Mouse (Mus musculus) induced T-regulatory cell, adult 2 months (primary cell): Measurements from ENCODE around the gene Il10rb.

Experiments used
- DNase-seq: peaks from one replicate; pipeline ENCODE4 v3.0.0-alpha.2; 2012; ENCODE audit warnings: low read depth

Il10rb gene

DNA sequence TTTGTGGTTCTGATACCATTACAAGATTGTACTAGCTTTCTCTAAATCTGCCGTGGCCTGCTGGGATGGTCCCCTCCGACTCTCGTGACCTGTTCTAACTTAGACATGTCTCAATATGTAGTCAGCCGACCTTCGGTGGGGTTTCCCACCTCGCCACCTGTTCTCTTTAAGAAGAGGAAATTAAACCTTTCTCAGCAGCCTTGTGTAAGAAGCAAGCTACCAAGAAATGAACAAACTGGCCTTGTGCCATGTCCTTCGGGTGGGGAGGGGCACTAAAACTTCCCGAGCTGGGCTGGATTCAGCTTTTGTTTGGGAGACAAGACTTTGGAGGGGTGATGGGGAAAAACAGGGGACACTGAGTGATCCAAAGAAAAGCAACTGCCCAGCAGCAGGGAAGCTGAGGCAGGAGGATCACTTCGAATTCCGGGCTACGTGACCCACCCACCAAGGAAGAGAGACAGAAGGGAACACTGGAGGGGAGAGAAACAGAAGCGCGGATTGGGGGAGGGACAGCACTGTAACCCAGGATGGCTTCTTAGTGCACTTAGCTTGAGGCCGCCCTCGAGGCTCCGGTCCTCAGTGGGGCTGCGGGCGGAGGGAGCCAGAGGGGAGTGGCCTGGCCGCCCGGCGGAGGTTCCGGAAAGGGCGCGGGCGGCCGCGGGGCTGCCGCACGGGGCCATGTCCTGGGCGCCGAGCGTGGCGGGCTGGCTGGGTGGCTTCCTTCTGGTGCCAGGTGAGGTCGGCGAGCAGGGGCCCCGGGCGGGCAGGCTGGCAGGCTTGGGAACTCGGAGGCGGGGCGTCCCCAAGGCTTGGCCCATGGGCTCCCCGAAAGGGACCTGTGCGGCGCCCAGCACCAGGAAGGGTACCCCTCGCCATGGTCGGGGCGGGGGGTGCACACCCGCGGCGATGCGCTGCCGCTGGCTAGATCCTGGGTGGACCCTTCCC, at the start of gene Il10rb:
Il10rb (plus strand) TSS at position 525 of the 945 bp plus-strand sequence.
- peak; percentile 86 for DNase-seq

DNA sequence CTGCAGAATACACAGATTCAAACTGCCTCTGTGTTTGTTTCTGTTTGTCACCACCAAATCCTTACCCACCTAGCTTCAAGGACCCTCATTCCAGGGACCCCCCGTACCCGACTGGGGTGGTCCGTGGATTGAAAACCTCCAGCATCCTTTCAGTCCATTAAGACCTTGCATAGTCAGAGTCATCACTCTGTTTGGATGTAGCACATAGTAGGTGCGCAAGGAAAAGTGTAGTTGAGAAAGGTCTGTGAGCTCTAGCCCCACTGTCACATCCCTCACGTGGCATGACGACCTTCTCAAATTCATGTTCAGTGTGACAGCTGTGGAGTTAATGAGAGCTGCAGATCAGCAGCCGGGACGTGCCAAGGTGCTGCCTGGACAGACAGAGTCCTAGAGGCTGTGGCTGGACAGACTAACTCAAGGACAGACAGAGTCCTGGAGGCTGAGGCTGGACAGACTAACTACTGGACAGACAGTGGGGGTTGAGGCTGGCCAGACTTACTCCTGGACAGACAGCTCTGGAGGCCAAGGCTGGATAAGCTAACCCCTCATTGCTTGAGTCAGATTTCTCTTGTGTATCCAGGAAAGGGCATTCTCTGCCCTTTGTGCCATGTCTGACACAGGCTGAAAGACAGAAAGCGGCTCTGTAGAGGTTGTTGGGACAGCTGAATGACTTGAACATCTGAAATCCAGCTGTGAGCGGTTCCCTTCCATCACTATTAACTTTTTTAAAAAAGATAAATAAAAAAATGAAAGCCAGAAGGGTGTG, 49.0 kb upstream of the Il10rb start:
- no peak for DNase-seq

DNA sequence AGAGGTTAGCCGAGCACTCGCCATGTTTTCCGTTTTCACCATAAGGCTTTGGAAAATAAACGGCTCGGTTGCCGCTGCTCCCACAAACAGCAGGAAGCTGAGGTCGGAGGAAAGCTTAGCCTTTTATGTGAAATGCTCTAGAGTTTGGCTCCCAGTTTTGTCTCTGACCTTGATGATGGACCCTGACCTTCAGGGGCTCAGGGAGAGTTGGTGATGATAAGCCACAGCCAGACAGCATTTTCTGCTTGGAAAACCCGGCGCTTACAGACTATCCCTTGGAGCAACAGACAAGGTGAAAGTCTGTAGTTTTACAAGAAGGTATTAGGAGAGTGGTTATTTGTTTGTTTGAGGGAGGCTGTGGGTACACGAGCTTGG, 48.5 kb upstream of the Il10rb start:
- DNase-seq = no peak

DNA sequence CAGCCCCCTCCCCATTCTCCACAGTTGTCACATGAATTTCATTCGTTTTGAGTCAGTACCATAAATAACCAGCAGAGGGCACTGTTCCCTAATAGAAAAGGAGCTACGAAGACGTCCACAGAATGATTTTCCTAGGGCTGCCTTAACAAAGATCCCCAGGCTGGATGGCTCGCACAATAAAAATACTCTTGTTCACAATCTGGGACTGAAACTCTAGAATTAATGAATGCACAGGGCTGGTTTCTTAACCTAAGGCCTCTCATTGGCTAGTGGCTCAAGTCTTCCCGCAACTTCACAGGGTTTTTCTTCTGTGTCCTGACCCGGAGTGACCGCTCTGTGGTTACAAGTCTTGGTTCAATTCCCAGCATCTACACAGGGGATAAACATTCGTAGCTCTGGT, 47.4 kb upstream of the Il10rb start:
- DNase-seq = peak; percentile 93

DNA sequence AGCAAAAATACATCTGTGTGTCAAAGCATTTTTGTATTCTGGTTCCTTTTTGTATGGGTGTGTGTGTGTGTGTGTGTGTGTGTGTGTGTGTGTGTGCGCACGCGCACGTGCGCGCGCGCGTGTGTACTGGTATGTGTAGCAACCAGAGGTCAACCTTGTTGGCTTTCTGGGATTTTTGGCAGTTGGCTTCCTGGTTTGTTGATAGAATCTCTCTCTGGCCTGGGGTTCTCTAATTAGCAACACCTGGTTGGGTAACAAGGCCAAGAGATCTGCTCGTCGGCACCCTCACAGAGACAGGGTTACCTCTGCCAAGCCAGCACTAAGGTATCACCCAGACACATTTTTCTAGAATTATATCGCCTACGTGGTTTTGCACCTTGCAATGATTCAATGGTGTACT, 46.4 kb upstream of the Il10rb start:
- DNase-seq = no peak

DNA sequence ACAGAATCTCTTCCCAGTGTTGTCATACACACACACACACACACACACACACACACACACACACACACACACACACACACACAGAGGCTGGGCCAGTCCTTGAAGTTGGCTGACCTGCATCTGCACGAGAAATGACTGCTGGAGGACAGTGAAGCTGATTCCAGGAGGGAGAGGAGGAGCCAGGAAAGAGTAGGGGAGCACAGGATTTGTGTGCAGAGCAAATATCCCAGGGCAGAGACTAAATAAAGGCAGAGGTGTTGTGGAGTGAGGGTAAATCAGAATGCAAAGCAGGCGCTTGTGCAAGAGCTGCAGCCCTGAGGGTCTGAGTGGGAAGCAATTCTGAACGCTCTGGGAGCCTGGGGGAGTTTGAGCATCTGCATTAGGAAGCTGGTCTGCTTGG, 45.8 kb upstream of the Il10rb start:
- no peak for DNase-seq

DNA sequence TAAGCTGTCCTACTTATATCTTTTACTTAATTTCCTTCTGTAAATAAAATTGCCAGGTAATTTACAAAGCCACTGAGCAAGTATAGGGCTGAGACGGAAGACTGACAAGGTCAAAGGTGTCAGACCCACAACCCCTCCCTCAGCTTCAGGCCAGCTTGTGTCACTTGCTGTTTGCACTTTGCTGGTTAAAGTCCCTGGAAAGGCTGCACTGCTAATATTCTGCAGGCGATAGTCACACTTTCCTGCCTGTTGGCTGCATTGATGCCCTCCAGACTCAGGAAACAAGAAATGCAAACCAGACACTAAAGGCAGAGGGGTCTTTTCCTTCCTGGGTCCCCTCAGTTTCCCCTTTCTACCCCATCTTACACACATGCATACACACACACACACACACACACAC, 44.0 kb upstream of the Il10rb start:
- no peak for DNase-seq

DNA sequence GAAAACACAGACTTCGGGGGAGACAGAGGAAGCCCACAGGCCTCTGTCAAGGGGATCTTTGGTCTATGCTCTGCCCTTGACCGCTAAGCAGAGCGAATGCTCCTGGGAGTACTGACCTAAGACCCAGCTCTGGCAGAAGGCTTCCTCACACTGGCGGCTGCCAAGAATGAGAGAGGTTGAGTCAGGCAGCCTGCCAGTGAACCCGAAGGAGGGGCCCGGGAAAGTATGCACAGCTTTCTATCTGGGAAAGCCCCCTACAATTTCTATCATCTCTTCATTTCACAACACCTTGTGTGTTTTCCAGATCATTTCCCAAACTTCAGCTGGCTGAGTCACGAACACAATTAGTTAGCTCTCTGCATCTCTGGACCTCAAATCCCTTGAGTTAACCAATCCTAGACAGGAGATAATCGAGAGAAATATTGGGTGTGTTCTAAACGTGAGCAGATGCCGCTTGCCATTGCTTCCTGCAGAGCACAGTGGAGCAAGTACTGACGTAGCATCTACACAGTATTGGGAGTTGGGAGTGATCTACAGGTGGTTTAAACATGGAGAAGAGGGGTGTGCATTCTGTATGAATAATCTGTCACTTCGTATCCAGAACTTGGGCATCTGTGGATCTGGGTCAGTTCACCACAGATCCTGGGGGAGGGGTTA, 43.2 kb upstream of the Il10rb start:
- DNase-seq = no peak

DNA sequence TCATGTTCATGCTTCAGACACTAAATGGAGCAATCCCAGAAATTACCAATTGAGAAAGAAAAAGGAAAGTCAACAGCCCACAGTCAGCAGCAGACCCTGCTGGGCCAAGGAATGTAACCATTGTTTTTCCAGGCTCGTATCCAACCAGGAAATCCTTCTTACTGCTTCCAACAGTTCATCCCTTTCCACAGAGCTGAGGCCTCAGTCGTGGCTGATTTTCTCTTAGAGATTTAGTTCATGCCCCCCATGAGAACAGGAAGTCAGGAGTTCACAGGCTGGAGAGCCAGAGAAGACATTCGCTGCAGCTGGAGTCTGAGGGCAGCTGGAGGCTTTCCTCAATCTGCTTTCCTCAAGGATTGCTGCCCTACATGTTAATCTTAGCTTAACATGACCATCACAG, 42.5 kb upstream of the Il10rb start:
- no peak for DNase-seq

DNA sequence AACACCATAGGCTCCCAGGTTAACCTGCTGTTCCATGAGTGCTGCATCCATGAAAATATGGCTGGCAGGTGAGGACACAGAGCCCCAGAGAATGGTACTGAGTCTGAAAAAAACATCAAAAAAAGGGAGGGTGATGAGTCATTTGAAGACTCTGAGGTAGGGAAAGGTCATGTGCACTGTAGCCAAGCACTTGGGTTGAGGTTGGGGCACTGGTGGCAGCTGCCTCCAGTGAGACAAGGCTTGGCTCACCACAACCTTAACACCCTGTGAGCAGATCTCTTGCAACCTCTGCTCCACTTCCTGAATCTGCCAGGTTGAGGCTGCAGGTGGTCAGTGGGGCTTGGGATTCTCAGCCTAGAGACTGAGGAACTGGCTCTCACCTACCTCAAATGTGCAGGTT, 39.4 kb upstream of the Il10rb start:
- peak; percentile 87 for DNase-seq

DNA sequence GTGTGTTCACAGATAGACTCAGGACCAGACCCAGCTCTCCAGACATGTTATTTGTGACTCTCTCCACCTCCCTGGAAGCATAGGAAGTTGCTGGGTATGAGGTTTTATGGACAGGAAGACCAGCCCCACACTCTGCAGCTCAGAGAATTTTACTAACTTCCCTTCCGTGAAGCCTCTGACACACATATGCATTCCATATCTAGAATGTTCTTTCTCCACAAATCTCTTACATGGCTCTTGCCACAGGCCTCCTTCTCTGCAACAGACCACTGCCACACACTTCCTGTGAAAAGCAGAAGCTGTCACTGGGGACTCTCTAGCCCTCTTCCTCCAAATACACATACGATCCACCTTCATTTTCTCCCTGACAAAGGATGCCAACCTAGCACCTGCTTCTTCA, 38.9 kb upstream of the Il10rb start:
- no peak for DNase-seq

DNA sequence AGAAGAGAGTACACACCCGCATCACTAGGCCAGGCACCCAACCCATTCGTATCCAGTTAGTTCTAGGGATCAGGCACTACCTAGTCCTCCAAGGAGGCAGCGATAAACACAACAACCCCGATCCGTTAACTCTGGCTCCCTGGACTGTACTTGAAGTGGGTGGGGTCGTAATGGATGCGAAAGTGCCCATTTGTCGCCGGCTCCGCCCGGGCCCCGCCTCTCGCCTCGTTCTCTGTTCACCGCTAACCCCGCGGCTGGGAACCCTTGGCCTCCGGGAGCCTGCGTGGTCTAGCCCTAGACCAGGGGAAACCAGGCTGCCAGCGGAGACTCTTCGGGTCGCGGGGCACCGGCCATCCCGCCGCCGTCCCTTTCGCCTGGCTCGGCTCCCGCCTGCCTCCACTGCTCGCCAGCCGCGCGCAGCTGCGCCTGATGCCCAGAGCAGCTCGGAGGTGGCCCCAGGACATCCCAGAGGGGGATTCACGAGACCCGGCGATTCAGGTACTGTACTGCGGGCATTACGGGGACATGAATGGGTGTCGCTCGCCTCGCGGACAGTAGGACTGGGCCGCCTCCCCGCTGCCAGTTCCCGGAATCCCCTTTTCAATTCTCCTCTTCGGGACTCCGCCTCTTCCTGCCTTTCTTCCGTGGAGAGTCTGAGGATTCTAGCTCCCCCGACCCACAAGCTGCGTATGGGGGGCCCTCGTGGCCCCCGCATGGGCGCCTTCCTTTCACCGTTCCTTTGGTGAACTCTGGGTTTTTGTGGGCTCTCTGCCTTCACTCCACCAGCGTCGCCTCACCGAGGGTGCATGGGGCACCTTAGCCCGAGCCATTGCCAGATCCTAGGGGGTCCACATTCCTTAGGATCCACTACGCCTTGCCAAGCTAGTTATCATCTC, 33.1 kb upstream of the Il10rb start, which contains the start of gene Ifnar2:
Ifnar2 (plus strand) TSS at position 207 of the 896 bp plus-strand sequence.
- DNase-seq = peak; percentile 79

DNA sequence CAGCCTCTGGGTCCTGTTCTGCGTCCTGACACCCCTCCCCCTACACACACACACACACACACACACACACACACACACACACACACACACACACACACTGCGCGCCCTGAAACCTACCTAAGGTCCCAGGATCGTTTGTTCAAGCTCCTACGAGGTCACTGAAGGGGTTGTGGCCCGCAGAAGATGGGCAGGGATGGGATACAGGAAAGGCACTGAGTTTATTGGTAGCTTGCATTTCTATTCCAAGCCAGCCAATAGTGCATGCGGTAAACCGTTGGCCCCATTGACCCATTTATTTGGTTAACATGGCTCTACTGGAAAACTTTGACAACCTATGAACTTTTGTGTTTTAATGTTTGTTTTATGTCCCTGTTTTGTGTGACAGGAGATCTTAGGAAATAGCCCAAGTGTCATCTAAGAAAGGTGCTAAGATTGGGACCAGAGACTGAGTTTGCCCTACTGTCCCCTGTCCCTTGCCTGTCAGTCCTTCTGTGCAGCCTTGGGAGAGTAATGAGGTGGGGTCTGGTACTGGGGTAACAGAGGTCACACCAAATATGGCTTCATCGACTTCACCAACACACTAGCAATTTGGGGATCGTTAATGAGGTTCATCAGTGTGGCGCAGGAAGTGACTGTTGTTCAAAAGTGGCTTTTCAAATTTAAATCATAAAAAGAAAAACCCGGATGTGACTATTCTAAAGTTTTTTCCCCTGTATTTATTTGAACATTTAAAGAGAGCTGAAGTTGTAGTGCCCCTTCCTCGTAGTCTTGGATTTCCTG, 32.3 kb upstream of the Il10rb start:
- peak; percentile 70 for DNase-seq

DNA sequence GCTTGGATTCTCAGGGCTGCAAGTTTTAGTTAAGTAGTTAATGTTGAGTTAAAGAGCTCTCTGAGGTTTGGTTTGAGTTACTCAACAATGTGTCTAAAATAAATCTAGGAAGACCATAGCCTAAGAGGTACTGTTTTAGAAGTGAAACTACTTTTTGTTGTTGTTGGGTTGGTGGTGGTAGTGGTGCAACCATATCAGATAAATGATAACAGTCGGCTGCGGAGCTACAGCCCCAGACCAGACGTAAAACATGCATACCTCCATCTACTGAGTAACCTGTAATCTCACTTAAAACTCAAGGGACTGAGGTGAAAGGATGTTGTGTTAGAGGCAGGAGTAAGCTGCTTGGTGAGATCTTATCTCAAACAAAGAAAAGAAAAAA, 31.7 kb upstream of the Il10rb start:
- DNase-seq = no peak

DNA sequence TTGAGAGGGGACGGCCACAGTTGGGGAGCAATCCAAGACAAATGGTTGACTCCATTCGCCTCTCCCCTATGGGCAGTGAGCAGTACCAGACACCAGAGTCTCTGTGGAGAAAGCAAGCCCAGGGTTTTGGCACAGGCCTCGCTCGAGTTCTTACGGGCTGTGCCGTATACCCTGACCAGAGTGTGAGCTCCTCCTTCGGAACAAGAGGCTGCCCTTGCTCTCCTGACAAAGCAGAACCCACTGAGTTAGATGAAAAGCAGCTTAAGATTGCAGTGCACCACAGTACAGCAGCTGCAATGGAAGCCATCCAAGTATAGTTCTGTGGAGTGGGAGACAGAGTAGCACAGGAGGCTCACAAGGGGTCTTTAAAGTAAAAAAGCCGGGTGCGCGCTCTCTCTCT, 29.3 kb upstream of the Il10rb start:
- no peak for DNase-seq

DNA sequence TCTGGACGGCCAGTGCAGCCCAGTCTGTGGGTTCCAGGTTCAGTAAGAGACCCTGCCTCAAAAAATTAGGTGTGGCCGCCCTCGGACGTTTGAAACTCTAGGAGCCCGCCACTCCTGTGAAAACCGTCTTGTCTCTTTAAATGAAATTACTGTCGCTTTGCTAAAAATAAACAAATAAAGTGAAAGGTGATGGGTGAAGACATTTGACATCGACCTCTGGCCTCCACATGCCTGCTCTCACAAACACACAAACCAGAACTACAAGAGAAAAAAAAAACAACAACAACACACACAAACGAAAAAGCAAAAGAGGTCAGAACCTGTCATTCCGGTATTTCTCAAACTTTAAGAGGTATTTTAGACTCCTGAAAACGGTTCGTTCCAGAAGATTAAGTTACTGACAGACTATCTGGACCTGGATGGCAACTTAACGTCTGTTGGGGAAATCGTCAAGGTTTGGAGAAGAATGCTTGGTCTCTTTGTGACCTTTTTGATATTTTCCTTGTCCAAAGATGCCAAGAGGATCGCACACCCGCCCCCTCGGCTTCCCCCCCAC, 27.5 kb upstream of the Il10rb start:
- no peak for DNase-seq

DNA sequence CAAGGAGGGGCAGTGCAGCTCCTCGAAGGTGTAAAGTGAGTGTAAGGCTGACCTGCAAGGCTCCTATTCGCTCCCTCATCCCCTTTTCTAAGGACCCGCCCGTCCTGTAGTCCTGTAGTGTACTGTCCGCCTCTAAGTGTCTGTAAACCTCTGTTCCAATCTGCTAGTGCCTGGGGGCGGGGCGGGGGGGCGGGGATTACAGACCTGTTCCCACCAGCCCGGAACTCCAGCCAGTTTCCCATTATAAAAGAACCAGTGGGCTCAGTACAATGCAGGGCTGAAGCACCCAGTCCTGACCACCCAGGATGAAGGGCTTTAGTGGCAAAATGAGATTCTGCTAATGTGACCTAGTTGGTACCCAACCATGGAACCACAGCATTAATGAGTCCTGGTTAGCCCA, 27.0 kb upstream of the Il10rb start:
- no peak for DNase-seq

DNA sequence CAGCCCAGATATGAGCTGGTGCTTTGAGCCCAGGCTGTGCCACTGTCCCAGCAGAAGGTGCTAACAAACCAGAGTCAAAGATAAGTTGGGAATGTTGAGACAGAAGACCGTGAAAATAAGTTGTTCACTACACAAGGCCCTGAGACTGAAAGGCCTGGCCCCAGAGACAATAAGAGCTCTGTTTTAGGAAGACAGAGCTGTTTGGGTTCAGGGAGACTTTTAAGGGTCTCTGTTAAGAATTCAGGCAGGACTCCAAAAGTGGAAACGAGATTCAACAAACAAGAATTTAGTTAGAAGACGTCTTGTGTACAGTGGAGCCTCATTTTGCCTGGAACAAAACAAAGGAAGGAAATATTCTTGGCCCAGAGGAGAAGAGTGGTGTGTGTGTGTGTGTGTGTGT, 26.6 kb upstream of the Il10rb start:
- no peak for DNase-seq

DNA sequence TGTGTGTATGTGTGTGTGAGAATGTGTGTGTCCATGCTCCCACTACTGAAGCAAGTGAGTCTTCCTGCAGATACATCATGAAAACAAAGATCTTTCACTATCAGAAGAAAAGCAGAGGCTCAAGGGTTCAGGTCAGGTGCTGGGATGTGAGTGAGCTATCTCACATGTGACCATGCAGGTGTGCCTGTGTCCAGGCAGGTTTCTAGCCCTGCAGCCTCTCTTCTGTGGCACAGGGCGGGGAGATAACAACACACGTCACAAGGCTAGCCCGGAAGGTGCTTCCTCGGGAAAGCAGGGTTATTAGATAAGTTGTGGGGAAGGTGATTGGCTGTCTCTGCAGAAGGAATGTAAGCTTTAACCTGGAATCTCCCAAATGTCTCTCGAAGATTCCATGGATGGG, 25.8 kb upstream of the Il10rb start:
- no peak for DNase-seq

DNA sequence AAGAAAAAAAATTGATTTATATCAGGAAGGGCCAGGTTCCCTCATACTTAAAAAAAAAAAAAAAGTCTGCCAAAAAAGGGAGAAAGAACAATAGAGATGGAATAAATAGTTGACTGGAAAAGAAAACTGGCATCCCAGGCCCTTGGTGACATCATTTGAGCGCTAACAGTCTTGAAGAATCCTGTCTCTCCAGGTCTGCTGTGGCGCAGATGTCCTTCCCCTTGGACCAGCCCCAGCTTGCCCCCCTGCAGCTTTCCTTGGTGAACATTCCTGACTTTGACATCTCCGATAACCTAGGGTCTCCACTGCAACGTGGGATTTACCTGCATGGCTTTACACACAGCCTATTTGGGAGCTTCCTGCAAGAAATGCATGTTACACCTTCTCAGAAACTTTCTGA, 24.4 kb upstream of the Il10rb start:
- DNase-seq = no peak
